25 mouse cellular contexts compared by ENCODE assay signal in genomic region chr12:75794527-75794926, GRCm38 (mm10).
"Had no signal": no experiment of that assay in that cellular context is flagged by ENCODE, and none has a peak within 500 bp of the region (broad histone marks: within the 10 kb centered on the region; RNA-seq: fewer than 3 reads in every experiment).

No protein-coding gene starts in this region.

- H3K4me1 ChIP-seq: limb, embryonic 10.5 days; limb, embryonic 13.5 days; liver, embryonic 12.5 days; liver, embryonic 15.5 days; lung, embryonic 15.5 days; megakaryocyte, embryonic 14.5 days; midbrain, embryonic 15.5 days; neural tube, embryonic 12.5 days; neural tube, embryonic 15.5 days had no signal

- DNase-seq: kidney, postnatal 25 days; layer of hippocampus, adult 9-11 months; liver; lung, adult 18-20 months; lung, postnatal 10 days; lung, postnatal 36 days; right cerebral cortex, adult 18-20 months; right cerebral cortex, postnatal 14 days; right cerebral cortex, postnatal 4 days; thymus, adult 2 months; thymus, postnatal 14 days; thymus, postnatal 4 days had no signal

- H3K36me3 ChIP-seq: limb, embryonic 10.5 days; limb, embryonic 13.5 days; liver, embryonic 12.5 days; liver, embryonic 15.5 days; lung, embryonic 15.5 days; midbrain, embryonic 10.5 days; midbrain, embryonic 15.5 days; neural tube, embryonic 12.5 days; neural tube, embryonic 15.5 days had no signal

- H3K4me2 ChIP-seq: limb, embryonic 13.5 days; liver, embryonic 12.5 days; liver, embryonic 15.5 days; lung, embryonic 15.5 days; midbrain, embryonic 15.5 days; neural tube, embryonic 12.5 days; neural tube, embryonic 15.5 days had no signal

- H3K9me3 ChIP-seq: limb, embryonic 10.5 days; limb, embryonic 13.5 days; liver, embryonic 12.5 days; liver, embryonic 15.5 days; lung, embryonic 15.5 days; megakaryocyte, embryonic 14.5 days; midbrain, embryonic 15.5 days; neural tube, embryonic 12.5 days; neural tube, embryonic 15.5 days had no signal

- ATAC-seq: liver, embryonic 12.5 days; midbrain, embryonic 15.5 days had no signal

- H3K9ac ChIP-seq: limb, embryonic 13.5 days; liver, embryonic 12.5 days; liver, embryonic 15.5 days; lung, embryonic 15.5 days; midbrain, embryonic 15.5 days; neural tube, embryonic 12.5 days; neural tube, embryonic 15.5 days had no signal

- H3K27ac ChIP-seq: kidney, postnatal 0 days; layer of hippocampus, adult 2 months; limb, embryonic 10.5 days; limb, embryonic 13.5 days; liver, embryonic 12.5 days; liver, embryonic 15.5 days; lung, embryonic 15.5 days; midbrain, embryonic 10.5 days; midbrain, embryonic 15.5 days; neural tube, embryonic 12.5 days; neural tube, embryonic 15.5 days; stomach, postnatal 0 days had no signal

- H3K27me3 ChIP-seq: limb, embryonic 13.5 days; liver, embryonic 12.5 days; liver, embryonic 15.5 days; lung, embryonic 15.5 days; midbrain, embryonic 15.5 days; neural tube, embryonic 12.5 days; neural tube, embryonic 15.5 days had no signal

- H3K4me3 ChIP-seq: layer of hippocampus, adult 2 months; limb, embryonic 10.5 days; limb, embryonic 13.5 days; liver, embryonic 12.5 days; liver, embryonic 15.5 days; lung, embryonic 15.5 days; megakaryocyte, embryonic 14.5 days; midbrain, embryonic 10.5 days; midbrain, embryonic 15.5 days; neural tube, embryonic 12.5 days; neural tube, embryonic 15.5 days had no signal
